21 mouse cellular contexts compared by ENCODE assay signal in the genomic region with DNA sequence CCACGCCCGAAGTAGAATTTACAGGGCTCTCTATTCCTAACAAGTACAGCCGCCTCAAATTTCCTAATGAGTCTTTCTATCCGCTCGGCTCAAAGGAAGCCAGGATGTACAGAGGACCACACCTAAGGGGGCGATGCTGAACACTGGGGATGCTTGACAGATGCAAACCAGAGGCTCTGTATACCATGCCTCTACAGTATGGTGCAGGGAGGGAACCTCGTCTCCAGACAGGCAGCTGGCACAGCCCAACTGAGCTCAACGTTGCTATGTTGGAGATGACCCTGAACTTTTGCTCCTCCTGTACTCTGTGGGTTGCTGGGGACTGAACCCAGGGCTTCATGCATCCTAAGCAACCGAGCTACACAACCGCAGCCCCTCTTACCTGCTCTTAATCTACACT. TPM values are rescaled to one million over a fixed set of nuclear protein-coding genes. Genes with fewer than 3 reads are reported as not detected.
A peak's percentile ranks its signal among the peaks of the same experiment; 100 is the strongest.
DNase-seq lines count a peak whose midpoint lies in the region; ATAC-seq and TF ChIP-seq lines count a peak whose summit lies in the region.
"Had no signal": no experiment of that assay in that cellular context is flagged by ENCODE, and none has a peak within 500 bp of the region (broad histone marks: within the 10 kb centered on the region; RNA-seq: fewer than 3 reads in every experiment).

No protein-coding gene starts in this region.

- no peak overlapping the region for H3K4me3 ChIP-seq in forebrain, embryonic 15.5 days
- no peak overlapping the region for H3K4me3 ChIP-seq in forebrain, postnatal 0 days (ENCODE audit: low read depth, low read length)
- H3K4me3 ChIP-seq in layer of hippocampus, adult 2 months, result no peak overlapping the region; the same call in 1 of the 2 replicates
- H3K4me3 ChIP-seq in hindbrain, embryonic 14.5 days (replicated peaks; ENCODE audit: low read length), result no peak overlapping the region
- H3K4me3 ChIP-seq: neural tube, embryonic 12.5 days had no signal

- peaks cover 34% of the 10 kb centered on the region for H3K4me1 ChIP-seq in forebrain, embryonic 15.5 days
- 0 out of 2 replicates have a peak, but pooled peaks cover 16% of the 10 kb centered on the region for H3K4me1 ChIP-seq in forebrain, postnatal 0 days (ENCODE audit: insufficient read depth)
- H3K4me1 ChIP-seq in hindbrain, embryonic 14.5 days (replicated peaks; ENCODE audit: control insufficient read depth, insufficient read depth, low read length), result peaks cover 30% of the 10 kb centered on the region

- no peak overlapping the region for H3K4me2 ChIP-seq in forebrain, embryonic 15.5 days (replicated peaks)
- H3K4me2 ChIP-seq in forebrain, postnatal 0 days (ENCODE audit: low read depth), result no peak overlapping the region
- H3K4me2 ChIP-seq in hindbrain, embryonic 14.5 days (replicated peaks), result no peak overlapping the region

- H3K36me3 ChIP-seq in forebrain, embryonic 15.5 days, result no peaks in the 10 kb centered on the region
- H3K36me3 ChIP-seq in forebrain, postnatal 0 days (ENCODE audit: insufficient read depth), result no peaks in the 10 kb centered on the region
- H3K36me3 ChIP-seq in hindbrain, embryonic 14.5 days (replicated peaks; ENCODE audit: control insufficient read depth, insufficient read depth), result no peaks in the 10 kb centered on the region
- H3K36me3 ChIP-seq: embryonic facial prominence, embryonic 13.5 days; neural tube, embryonic 12.5 days had no signal

- ATAC-seq in forebrain, embryonic 15.5 days (replicated peaks), result peak; percentile 36; the same call in 1 of the 2 replicates
- ATAC-seq in forebrain, postnatal 0 days, result no peak
- peak; percentile 49; the same call in 1 of the 2 replicates for ATAC-seq in hindbrain, embryonic 14.5 days (ENCODE audit: low FRiP score)
- ATAC-seq: activated CD4-positive, CD25-positive, alpha-beta regulatory T cell, adult 4 months; Patski had no signal

- DNase-seq in forebrain, postnatal 0 days, result no peak
- no peak for DNase-seq in layer of hippocampus, adult 2 months (ENCODE audit: low spot score in 2 of 2)
- DNase-seq in layer of hippocampus, adult 18-20 months (ENCODE audit: low spot score in 2 of 2), result no peak
- DNase-seq in R1 (ENCODE audit: low read depth, low spot score), result peak; percentile 28
- DNase-seq in hindbrain, embryonic 14.5 days (ENCODE audit: low spot score), result no peak
- DNase-seq in spleen, adult 12 weeks (ENCODE audit: low spot score), result no peak
- DNase-seq: adrenal gland, postnatal 36 days; cerebellum, adult 18-20 months; cerebellum, postnatal 36 days; gastrocnemius, postnatal 25 days; heart, postnatal 10 days; kidney, adult 11 months; spleen, adult 18-20 months; thymus, postnatal 36 days had no signal

- WGBS in forebrain, embryonic 15.5 days, result 42% methylated on average over 10 of the region's 10 CpGs
- WGBS in forebrain, postnatal 0 days, result 50% methylated on average over 10 of the region's 10 CpGs
- WGBS in hindbrain, embryonic 14.5 days, result 43% methylated on average over 10 of the region's 10 CpGs

- no peak for TF ChIP-seq CTCF in forebrain, postnatal 0 days (IDR thresholded peaks at IDR 0.05; ENCODE audit: low read depth)
- no peak for TF ChIP-seq CTCF in layer of hippocampus, adult 2 months (conservative IDR thresholded peaks at IDR 0.05)

- no peak overlapping the region for H3K9ac ChIP-seq in forebrain, embryonic 15.5 days (replicated peaks)
- no peak overlapping the region for H3K9ac ChIP-seq in forebrain, postnatal 0 days
- no peak overlapping the region for H3K9ac ChIP-seq in hindbrain, embryonic 14.5 days
- H3K9ac ChIP-seq: embryonic facial prominence, embryonic 13.5 days; liver, embryonic 14.5 days; neural tube, embryonic 12.5 days had no signal

- no peaks in the 10 kb centered on the region for H3K9me3 ChIP-seq in forebrain, embryonic 15.5 days
- no peaks in the 10 kb centered on the region for H3K9me3 ChIP-seq in forebrain, postnatal 0 days (ENCODE audit: low read length)
- H3K9me3 ChIP-seq in hindbrain, embryonic 14.5 days (ENCODE audit: control insufficient read depth, low read length), result no peaks in the 10 kb centered on the region
- H3K9me3 ChIP-seq: embryonic facial prominence, embryonic 13.5 days; neural tube, embryonic 12.5 days had no signal

- peaks cover 10% of the 10 kb centered on the region; the same call in 1 of the 2 replicates for H3K27me3 ChIP-seq in forebrain, embryonic 15.5 days
- 0 out of 2 replicates have a peak, but pooled peaks cover 2% of the 10 kb centered on the region for H3K27me3 ChIP-seq in forebrain, postnatal 0 days (ENCODE audit: insufficient read depth, low read length)
- 0 out of 2 replicates have a peak, but pooled peaks cover 3% of the 10 kb centered on the region for H3K27me3 ChIP-seq in hindbrain, embryonic 14.5 days (ENCODE audit: control insufficient read depth, insufficient read depth, low read length)
- H3K27me3 ChIP-seq: Patski had no signal

- no peak overlapping the region for H3K27ac ChIP-seq in forebrain, embryonic 15.5 days (replicated peaks)
- no peak overlapping the region for H3K27ac ChIP-seq in forebrain, postnatal 0 days (ENCODE audit: low read depth, low read length)
- H3K27ac ChIP-seq in layer of hippocampus, adult 2 months, result peak overlapping the region; percentile 87
- H3K27ac ChIP-seq in hindbrain, embryonic 14.5 days, result no peak overlapping the region
- H3K27ac ChIP-seq: embryonic facial prominence, embryonic 13.5 days; kidney, postnatal 0 days; liver, embryonic 14.5 days; neural tube, embryonic 12.5 days had no signal

RNA-seq across cellular contexts. Expression of a gene that starts 30.0 kb away (rescaled TPM):
- 180 TPM in 2 replicates for polyA plus RNA-seq in forebrain, embryonic 15.5 days (2015; fragmentation: Nextera tagmentation; extraction: Ambion mirVana)
- total RNA-seq in forebrain, postnatal 0 days (2014; rRNA removed), result 343 and 363 TPM in 2 replicates
- polyA plus RNA-seq in forebrain, postnatal 0 days (2015; fragmentation: Nextera tagmentation; extraction: Ambion mirVana), result 210 and 242 TPM in 2 replicates
- total RNA-seq in layer of hippocampus, adult 2 months (2021), result 100 to 1,000 TPM; 178 to 182 TPM
- 100 to 1,000 TPM; 194 to 195 TPM for total RNA-seq in layer of hippocampus, adult 18-20 months (2021)
- polyA plus RNA-seq in hindbrain, embryonic 14.5 days (2014; fragmentation: Nextera tagmentation; extraction: Ambion mirVana), result 204 and 206 TPM in 2 replicates
